Mouse (Mus musculus): ENCODE results near the gene Rtbdn.

DNA sequence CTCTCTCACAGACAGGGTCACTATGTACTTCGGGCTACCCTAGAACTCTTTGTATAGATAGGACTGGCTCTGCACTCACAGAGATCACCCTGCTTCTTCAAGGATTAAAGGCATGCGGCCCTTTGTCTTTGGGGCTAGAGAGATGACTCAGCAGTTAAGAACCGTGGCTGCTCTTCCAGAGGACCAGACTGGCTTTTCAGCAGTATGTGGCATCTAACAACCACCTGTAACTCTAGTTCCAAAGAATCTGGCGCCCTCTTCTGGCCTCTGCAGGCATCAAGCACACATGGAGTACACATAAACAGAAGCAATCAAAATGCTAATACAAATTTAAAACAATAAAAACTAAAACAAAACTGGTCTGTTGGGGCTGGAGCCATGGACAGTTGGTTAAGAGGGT lies 32.8 kb upstream of the Rtbdn start:
- no peak for TF ChIP-seq GATA1 (IDR thresholded peaks at IDR 0.05; ENCODE audit: borderline replicate concordance, low read length)
- no peak for TF ChIP-seq FLI1 (IDR thresholded peaks at IDR 0.05; ENCODE audit: low read length)
